In genomic region chr1:11652773-11653172, GRCm38 (mm10) we compare ENCODE assay signal across 15 mouse cellular contexts.
"Had no signal": no experiment of that assay in that cellular context is flagged by ENCODE, and none has a peak within 500 bp of the region (broad histone marks: within the 10 kb centered on the region; RNA-seq: fewer than 3 reads in every experiment).

No protein-coding gene starts in this region.

- H3K9ac ChIP-seq: kidney, embryonic 15.5 days; liver, embryonic 13.5 days had no signal

- H3K4me2 ChIP-seq: kidney, embryonic 15.5 days; liver, embryonic 13.5 days; midbrain, embryonic 11.5 days had no signal

- H3K4me1 ChIP-seq: kidney, embryonic 15.5 days; liver, embryonic 13.5 days had no signal

- H3K4me3 ChIP-seq: kidney, embryonic 15.5 days; left cerebral cortex, adult 2 months; liver, embryonic 13.5 days had no signal

- H3K27me3 ChIP-seq: kidney, embryonic 15.5 days; liver, embryonic 13.5 days had no signal

- H3K27ac ChIP-seq: kidney, embryonic 15.5 days; left cerebral cortex, adult 2 months; liver, embryonic 13.5 days had no signal

- H3K9me3 ChIP-seq: kidney, embryonic 15.5 days; liver, embryonic 13.5 days had no signal

- H3K36me3 ChIP-seq: kidney, embryonic 15.5 days; liver, embryonic 13.5 days had no signal

- DNase-seq: kidney, adult 8-10 months; kidney, postnatal 10 days; kidney, postnatal 36 days; layer of hippocampus, postnatal 36 days; liver, embryonic 13.5 days; lung, adult 2 months; lung, postnatal 14 days; lung, postnatal 4 days; midbrain, embryonic 14.5 days; right cerebral cortex, postnatal 4 days; thymus, adult 18-20 months; thymus, postnatal 36 days had no signal
